Mouse (Mus musculus) spleen, adult 2 months (tissue): ENCODE measurements at regions not wholly inside any gene's neighbourhood (a gene's known extent, or its start where the extent isn't known, plus 50 kb on each side); places are given as distances from the start of the nearest gene placed in this dataset.
A peak's percentile ranks its signal among the peaks of the same experiment; 100 is the strongest.
"Not testable (repeated sequence)": the region's sequence is repeated elsewhere in the genome, so short reads cannot be mapped to it uniquely, and the experiment has no call there.

ENCODE experiments used
- DNase-seq, 2 experiments: peaks; one replicate each; pipeline versions ENCODE4 v3.0.0 to v3.0.0-alpha.2; 2012 to 2021; ENCODE audit warnings: low spot score in 2 of 2, low read depth in 1 of 2
- H3K27ac ChIP-seq: fragments of 200-500 bp; 2 replicates; pipeline ENCODE4 v1.5.1; 2012; ENCODE audit warnings: low read length, inconsistent platforms; ENCODE audit not compliant: insufficient read depth
- H3K27me3 ChIP-seq: fragments of 200-500 bp; 2 replicates; pipeline ENCODE4 v1.6.1; 2012; ENCODE audit warnings: mild to moderate bottlenecking, moderate library complexity, low read length, inconsistent platforms; ENCODE audit not compliant: control insufficient read depth, insufficient read depth
- H3K36me3 ChIP-seq: fragments of 200-500 bp; 2 replicates; pipeline ENCODE4 v1.6.1; 2012; ENCODE audit warnings: mild to moderate bottlenecking, low read length, inconsistent platforms; ENCODE audit not compliant: control insufficient read depth, insufficient read depth
- H3K4me1 ChIP-seq: fragments of 200-500 bp; 2 replicates; pipeline ENCODE4 v1.6.1; 2011; ENCODE audit warnings: inconsistent platforms; ENCODE audit not compliant: control insufficient read depth, insufficient read depth, insufficient read length
- H3K4me3 ChIP-seq: fragments of 200-500 bp; 2 replicates; pipeline ENCODE4 v1.5.1; 2011; ENCODE audit warnings: mild to moderate bottlenecking, inconsistent platforms; ENCODE audit not compliant: insufficient read depth, insufficient read length; ENCODE audit errors: extremely low read depth
- WGBS: fragments of 180-500 bp; shearing (Covaris S2); methylation state at CpG from one replicate; pipeline ENCODE4 v1.1.7; 2018; 5-methylcytosine and 5-hydroxymethylcytosine counted together

- H3K27ac ChIP-seq, H3K4me3 ChIP-seq, H3K36me3 ChIP-seq, H3K4me1 ChIP-seq, DNase-seq, H3K27me3 ChIP-seq: not testable (repeated sequence)
- 91% methylated on average over 5 of the region's 5 CpGs for whole genome bisulfite sequencing
These were observed 109.1 kb upstream of the Obox2 start for GRCm38 (mm10) chr7:15279397-15279796.

DNA sequence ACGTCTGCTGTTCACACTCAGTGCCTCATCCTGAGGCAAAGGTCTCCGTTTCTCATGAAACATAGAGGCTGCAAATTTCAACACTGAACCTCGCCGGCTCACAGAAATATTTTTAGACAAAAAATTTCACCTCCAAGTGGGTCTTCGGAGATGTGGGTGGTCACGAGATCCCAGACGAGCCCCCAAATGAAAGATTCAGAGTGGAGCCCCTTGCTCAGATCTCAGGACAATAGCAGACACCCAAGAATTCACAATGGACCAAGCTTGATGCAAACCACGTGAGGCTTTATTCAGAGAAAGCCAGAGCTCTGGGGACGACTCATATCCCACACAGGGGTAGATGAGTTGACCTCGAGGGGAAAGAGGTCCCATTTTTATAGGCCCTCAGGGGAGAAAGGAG, 108.4 kb upstream of the Obox2 start:
- not testable (repeated sequence) for H3K4me1 ChIP-seq, DNase-seq
- 73% methylated on average over 10 of the region's 10 CpGs for WGBS

GRCm38 (mm10) chr7:15287798-15288197, 100.7 kb upstream of the Obox2 start:
- not testable (repeated sequence) for DNase-seq, H3K4me3 ChIP-seq, H3K4me1 ChIP-seq, H3K36me3 ChIP-seq, H3K27me3 ChIP-seq, H3K27ac ChIP-seq
- 92% methylated on average over 2 of the region's 2 CpGs for whole genome bisulfite sequencing

More for the DNA sequence above, 108.4 kb upstream of the Obox2 start:
- not testable (repeated sequence) for H3K27ac ChIP-seq, H3K27me3 ChIP-seq, H3K36me3 ChIP-seq, H3K4me3 ChIP-seq

- 79% methylated on average over 11 of the region's 11 CpGs for WGBS
- H3K36me3 ChIP-seq, H3K27ac ChIP-seq, H3K27me3 ChIP-seq, H3K4me1 ChIP-seq, H3K4me3 ChIP-seq: not testable (repeated sequence)
- DNase-seq: peak in 1 of 2 experiments; percentile 5
These were observed 59.0 kb upstream of the Obox2 start for GRCm38 (mm10) chr7:15329511-15329910.
